Mouse (Mus musculus): ENCODE measurements around the gene Dchs1. TPM values are rescaled to one million over a fixed set of nuclear protein-coding genes. Genes with fewer than 3 reads are reported as not detected.
"Not testable (repeated sequence)": the region's sequence is repeated elsewhere in the genome, so short reads cannot be mapped to it uniquely, and the experiment has no call there.

The Dchs1 gene
- total RNA-seq, 2 experiments from 2014 or later = 7.5 to 8.0 TPM

DNA sequence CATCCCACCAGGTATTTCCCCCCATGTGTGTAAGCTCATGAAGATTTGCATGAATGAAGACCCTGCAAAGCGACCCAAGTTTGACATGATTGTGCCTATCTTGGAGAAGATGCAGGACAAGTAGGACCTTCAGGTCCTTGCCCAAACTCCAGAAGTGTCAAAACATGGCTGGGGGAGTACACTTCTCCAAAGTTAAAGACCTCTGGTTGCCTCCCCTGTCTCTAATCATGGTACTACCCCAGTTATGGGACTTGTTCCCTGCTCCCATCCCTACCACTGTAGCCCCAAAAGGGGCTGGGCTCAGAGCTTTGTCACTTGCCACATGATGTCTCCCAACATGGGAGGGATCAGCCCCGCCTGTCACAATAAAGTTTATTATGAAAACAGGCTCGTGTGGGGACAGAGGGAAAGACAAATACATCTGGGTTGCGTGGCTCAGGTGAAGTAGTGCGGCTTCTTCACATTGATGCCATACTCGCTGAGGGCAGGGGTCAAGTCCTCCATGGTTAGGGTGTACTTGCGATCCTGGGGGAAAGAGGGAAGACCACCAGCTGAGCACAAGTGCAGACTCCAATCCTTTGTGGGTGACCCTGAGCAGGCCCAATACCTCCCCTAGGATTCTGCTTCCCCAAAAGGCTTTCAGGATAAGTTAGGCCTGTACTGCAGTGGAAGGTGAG is 44.8 kb downstream of the Dchs1 start:
- DNase-seq = not testable (repeated sequence)

DNA sequence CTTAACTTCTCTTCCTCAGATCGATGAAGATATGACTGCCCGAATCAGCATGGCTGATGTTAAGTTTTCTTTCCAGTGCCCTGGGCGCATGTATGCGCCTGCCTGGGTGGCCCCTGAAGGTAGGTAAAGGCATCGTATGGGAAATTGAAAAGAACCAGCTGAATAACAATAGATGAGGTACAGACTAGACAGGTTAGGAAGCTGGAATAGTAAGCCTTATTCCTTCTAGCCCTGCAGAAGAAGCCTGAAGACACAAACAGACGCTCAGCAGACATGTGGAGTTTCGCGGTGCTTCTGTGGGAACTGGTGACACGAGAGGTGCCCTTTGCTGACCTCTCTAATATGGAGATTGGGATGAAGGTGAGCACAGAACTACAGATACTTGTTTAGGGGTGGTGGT is 45.5 kb downstream of the Dchs1 start:
- DNase-seq = no peak

DNA sequence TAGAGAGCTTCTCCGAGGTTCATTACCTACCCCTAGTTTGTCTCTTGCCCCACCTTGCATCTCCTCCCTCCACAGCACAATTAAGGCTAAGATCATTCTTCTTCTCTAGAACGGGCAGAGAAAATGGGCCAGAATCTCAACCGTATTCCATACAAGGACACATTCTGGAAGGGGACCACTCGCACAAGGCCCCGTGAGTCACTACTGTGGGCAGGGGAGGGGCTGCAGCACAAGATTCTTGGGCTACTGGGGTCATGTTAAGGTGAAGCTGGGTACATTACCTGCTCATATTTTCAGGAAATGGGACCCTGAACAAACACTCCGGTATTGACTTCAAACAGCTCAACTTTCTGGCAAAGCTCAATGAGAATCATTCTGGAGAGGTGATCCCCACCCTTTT is 46.6 kb downstream of the Dchs1 start:
- peak in 1 of 2 experiments; percentile 14 for DNase-seq

DNA sequence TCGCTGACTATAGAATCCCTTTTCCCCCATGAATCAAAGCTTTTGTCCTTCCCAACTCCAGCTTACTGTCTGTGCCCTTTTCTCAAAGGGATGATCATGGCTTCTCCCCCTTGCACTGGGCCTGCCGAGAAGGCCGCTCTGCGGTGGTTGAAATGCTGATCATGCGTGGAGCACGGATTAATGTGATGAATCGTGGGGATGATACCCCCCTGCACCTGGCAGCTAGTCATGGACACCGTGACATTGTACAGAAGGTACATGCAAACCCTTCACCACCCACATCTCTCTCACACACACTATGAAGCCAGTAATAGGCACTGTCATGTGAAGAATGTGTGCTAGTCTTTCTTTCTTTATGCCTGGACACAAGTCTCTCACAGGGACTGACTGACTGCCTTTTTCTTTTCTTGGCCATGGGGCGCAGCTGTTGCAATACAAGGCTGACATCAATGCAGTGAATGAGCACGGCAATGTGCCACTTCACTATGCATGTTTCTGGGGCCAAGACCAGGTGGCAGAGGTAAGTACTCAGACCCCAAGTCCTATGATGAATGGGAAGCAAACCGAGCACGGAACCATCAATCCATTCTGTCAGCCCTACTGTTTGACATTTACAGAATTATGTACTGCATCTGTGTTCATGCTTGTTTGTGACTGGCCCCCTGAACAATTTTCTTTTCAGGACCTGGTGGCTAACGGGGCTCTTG is 47.2 kb downstream of the Dchs1 start:
- no peak for DNase-seq

DNA sequence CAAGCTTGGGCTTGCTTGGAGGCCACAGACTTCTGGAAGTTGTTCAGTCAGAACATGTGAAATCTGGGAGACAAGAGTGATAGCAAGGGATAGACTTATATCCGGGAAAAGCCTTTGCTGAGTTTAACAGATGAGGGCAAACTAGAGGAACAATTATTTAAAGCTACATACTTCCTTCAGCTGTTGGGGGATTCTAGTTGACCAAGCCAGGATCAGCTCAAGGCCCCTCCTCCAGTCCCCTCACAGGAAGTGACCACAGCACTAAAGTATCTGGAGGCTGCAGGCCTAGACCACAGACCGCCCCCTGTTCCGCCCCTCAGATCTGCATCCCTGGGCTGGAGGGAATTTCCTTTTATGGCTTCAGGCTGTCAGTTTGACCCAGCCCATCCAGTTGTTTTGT is 48.5 kb downstream of the Dchs1 start:
- DNase-seq = peak; percentile 66 to 80

DNA sequence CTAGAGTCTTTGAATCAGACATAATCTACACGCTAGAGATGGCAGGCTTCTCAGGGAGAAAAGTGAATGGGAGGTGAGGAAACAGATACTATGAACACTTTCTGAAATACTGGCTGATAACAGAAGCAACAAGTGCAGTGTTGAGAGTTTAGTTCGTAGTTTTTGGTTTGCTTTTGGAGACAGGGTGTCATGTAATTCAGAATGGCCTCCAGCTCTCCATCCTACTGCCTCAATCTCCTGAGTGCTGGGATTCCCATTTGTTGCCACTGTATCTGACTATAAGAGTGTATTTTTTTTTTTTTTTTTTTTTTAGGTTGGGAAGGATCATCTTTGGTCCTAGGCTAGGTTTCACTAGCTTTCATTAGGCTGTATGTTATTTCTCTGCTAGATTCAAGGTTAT is 49.2 kb downstream of the Dchs1 start:
- no peak for DNase-seq

DNA sequence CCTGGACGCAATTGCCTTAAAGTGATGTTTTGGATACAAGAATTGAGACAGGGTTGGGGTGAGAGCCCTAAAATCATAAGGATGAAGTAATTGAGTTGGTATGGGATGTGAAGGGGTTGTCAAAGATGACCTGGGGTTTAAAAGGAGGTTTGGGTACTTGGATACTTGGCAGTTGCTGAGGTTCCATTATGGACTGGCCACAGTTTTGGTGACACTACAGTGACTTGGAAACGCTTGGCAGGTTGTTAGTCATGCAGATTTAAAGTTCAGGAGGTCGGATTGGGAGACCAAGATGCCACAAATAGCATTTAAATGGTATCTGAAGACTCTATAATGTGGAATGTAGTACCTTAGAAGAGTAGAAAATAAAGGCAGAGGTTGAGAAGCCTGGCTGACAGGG is 49.8 kb downstream of the Dchs1 start:
- no peak for DNase-seq

DNA sequence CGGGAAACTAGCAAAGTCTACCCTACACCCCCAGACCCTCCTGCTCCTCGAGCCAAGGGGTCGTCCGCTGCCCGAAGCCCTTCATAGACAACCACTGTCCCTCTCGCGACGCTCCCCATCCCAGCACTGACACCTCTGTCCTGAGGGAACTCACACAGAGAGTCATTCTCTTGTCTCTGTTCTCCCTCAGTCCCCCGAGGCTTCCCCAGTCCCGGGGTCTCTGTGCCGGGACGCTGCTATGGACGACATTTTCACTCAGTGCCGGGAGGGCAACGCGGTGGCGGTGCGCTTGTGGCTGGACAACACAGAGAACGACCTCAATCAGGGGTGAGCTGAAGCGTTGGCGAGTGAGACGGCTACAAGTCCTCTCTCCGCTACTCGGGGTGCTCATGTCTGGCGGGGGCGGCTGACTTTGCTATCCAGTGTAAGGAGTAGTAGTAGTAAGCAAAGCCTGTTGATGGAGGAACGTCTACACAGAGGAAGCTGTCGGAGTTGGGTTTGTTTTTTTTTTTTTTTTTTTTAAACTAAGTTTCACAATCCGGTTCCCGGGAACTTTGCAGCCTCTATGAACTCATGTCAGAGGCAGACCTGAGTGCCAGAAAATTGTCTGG is 50.4 kb downstream of the Dchs1 start, which contains the start of gene Rrp8:
TSS of gene Rrp8 (minus strand) at position 475 of the 611 bp plus-strand sequence.
- peak; percentile 59 to 62 for DNase-seq

DNA sequence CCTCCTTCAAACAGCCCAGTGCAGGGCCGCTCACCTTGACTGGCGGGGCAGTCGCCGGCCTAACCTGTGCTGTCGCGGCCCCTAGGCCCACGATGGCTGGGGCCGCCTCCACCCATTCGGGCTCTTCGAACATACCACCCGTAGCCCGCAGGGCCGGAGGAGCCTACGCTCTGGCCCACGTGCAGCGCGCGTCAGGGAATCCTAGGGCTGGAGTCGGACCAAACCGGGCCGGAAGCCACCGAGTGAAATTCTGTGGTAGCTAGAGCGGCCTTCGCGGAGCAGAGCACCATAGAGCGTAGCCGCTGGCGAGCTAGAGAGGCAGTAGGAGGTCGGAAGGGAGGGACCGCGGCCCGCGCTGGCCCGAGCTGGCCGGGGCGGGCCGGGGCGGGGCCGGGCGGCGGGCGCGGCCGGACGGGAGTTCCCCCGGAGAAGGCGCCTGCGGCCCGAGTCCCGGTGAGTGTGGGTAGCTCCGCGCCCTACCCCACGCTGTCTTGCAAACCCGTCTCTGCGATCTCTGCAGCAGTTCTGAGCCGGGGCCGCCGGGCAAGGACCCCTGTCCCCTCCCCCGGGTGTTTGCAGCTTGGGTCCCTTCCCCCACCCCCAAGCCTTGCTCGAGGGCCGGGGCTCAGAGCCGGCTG is 51.1 kb downstream of the Dchs1 start, which contains the start of gene Ilk:
TSS of gene Ilk (plus strand) at position 329 of the 638 bp plus-strand sequence.
- DNase-seq = peak; percentile 94

DNA sequence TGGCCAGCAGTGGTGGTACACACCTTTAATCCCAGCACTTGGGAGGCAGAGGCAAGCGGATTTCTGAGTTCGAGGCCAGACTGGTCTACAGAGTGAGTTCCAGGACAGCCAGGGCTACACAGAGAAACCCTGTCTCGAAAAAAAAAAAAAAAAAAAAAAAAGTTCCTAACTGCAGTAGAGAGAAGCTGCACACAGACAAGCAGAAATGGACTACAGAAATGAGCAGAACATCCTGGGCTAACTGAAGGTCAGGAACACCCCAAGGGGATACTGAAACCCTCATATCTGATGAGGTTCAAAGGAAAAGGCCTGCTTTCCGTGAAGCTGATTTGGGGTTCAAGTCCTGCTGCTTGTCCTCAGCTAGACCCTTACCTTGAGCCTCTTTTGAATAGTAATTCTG is 52.0 kb downstream of the Dchs1 start:
- not testable (repeated sequence) for DNase-seq

DNA sequence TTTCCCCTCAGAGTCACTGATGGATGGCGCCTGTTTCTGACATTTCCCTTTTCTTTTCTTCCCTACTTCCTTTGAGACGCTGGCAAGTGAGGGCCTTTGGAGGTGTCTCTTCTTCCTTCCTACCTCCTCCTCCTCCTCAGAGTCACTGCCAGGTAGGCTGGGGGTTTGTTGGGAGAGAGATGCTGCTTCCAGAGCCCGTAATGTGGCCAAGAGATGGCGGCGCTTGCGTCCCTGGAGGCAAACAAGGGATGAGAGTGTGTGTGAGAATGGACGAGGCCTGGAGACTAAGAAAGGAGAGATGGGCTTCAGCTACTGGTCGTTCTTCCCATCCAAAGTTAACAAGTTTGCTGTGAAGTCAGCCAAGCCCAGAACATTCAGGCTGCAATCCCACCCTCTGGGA is 52.6 kb downstream of the Dchs1 start:
- no peak for DNase-seq

DNA sequence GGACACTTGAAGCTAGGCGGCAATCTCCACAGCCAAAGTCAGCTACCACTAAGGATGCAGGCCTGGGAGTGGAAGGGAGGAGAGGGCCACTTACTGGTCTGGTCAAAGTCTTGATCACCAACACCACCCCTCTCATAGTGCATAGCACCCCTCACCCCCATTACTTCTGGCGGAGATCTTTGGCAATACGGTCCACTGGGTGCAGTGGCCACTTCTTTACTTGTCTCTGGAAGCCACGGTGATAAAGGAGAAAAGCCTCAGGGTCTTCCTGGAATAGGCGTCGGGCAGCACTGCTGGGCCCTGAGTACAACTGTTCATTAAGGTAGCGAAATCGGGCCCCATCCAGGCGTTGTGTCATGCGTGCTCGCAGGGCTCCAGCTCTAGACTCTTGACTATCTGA is 53.6 kb downstream of the Dchs1 start:
- DNase-seq = no peak

DNA sequence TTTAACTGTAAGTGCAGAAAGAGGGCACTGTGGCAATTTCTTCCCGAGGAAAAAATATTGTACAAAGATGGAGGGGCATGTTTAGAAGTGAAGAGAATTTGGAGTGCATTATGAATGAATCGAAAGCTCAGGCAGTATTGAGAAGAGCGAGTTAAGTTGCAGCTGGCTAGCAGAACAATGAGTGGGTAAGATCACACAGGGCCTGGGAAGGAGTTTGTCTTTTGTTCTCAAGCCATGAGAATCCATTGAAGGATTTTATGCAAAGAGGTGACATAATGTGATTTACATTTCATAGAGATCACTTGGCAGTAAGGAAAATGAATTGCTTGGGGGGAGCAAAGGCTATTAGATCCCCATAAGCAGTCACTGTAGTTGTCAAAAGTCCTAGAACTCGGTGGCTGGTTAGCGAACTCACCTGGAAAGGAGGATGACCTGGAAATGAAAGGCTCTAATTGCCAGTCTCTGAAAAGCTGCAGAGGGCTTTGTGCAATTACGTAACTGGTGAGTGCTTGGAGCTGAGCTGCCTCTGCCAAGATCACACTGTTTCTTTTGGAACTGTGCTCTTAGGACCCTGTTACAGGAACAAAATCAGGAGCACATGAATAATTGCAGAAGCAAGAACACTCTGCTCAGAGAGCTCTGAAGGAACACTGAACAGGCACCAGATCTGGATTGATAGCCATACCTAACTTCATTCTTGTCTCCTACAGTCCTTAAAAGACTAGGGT is 58.6 kb downstream of the Dchs1 start:
- no peak for DNase-seq

DNA sequence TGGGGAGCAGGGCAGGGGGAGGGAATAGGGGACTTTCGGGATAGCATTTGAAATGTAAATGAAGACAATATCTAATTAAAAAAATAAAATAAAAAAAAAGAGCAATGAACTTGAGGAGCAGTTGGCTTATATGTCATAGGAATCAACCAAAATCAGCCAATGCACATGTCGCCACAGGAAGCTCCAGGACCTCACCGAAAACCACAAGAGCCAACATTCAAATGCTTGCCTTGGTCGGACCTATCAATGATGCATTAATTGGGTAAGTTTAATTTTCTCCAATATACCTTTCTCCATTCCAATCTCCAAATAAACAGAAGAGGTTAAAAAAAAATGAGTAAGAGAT is 60.5 kb downstream of the Dchs1 start:
- no peak for DNase-seq

DNA sequence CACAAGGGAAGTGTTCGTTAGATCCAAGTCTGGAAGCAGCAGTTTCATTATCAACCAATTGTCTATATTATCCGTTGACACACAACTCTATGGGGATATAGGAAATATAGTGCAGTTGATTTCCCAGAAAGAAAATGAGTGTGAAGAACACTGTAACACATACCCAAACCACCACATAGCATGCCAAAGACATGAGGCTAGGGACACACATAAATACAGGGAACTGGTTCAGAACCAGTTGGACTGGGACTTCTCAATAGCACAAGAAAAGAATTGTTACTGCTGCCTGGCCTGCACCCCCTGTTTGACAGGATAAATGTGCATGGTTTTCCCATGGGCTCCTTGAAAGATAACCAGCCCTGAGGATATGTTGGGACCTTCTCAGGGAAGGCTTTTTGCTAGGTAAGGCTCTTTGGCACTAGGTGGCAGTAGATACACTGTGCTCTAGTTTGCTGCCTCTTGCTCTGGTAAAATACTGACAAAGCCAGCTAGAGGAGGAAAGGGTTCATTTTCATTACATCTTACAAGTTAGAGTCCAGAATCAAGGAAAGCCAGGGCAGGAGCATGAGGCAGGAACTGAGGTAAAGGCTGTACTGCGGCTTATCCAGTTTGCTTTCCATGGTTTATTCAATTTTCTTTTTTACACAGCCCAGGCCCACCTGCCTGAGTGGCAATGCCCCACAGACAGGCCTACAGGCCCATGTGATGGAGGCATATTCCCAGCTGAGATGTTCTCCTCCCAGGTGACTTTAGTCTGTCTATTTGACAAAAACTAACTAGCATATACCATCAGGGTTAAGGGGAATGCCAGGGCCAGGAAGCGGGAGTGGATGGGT is 61.1 kb downstream of the Dchs1 start:
- DNase-seq = peak; percentile 20 to 48

DNA sequence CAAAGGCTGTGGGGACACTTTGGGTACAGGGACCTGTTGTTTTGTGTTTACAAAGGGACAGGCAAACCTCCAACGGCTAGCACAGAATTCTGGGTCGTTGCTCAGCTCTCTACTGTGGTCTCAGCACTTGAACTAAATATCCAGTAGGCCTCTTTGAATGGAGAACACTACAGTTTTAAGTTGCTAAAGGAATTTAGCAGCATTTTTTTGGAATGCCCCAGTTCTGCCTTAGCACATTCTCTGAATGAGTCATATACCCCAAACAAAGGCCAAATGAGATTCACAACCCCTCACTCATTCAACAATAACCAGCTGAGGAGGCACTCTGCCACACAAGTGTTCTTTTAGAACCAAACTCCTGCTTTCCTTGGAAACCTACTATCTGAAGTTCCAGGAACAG is 65.5 kb downstream of the Dchs1 start:
- DNase-seq = no peak

DNA sequence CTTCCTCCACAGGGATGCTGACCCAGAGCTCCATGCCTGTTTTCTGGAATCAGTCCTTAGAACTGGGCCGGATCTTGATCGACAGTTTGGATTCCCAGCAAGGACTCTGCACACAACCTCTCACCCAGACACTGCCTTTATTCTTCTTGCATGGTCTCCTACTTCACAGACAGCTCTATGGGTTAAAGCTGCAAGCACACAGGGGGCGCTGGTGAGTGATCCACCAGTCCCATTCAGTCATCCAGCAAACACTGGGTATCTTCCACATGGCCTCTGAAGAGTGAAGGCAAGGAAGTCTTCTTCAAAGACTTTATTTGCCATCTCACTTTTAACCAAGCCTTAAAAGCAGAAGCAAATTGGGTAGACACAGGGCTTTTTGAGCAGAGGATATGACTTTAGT is 72.1 kb downstream of the Dchs1 start:
- no peak for DNase-seq

DNA sequence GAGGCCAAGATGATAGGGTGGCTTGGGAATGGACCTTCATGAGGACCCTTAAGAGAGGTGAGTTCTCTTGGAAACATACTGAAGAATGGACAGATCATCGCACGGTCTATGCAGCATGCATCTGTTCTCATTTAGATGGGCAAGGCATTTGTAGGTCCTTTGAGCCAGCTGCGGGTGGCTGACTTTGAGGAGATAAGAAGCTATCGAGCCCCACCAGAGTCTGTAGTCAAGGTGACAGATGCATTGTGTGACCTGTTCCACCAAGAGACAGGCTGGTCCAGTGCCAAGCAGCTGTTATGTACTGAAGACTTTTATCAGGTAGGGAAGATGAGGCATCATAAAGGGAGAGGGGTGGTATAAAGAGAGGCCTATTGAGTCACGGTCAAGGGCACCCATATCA is 78.7 kb downstream of the Dchs1 start:
- DNase-seq = no peak

DNA sequence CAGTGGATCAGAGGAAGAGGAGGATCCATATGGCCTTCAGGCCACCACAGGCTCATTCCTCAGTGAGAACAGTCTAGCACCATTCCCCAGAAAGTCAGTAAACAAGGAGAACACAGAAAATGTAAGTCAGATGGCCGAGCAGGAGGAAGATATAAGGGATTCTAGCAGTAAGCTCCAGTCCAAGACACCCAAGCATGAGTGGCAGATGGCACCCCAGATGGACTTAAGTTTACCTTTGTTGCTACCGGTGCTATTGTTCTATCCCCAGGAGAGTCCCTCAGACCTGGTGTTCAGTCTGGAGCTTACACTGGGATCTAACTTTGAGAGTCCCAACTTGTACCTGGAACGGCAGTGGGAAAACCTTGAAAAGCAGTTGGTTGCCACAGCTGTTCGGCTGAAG is 83.6 kb downstream of the Dchs1 start:
- DNase-seq = no peak

DNA sequence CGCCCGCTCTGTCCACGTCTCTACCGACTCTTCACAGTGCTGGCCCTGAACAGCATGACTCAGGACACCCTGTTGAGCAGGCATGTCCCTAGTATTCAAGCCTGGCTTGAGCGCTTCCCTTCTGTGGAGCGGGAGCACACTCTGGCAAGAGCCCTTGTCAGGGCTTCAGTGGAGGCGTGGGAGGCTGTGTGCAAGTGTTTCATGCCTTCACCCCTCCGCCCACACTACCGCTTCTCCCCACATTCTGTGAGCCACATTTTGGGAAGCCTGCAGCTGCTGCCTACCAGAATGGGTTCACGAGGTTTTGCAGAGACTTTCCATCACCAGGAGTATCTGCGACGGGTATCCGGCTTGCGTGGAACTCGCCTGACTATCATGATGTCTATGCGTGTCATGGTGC is 84.3 kb downstream of the Dchs1 start:
- no peak for DNase-seq

Data from adrenal gland, postnatal 36 days (tissue).